Mouse (Mus musculus): ENCODE measurements around the gene Fbh1. TPM values are rescaled to one million over a fixed set of nuclear protein-coding genes. Genes with fewer than 3 reads are reported as not detected.

Gene Fbh1
- total and polyA plus RNA-seq, 3 experiments, result 30.2 to 46.4 (median 35.2) TPM

DNA sequence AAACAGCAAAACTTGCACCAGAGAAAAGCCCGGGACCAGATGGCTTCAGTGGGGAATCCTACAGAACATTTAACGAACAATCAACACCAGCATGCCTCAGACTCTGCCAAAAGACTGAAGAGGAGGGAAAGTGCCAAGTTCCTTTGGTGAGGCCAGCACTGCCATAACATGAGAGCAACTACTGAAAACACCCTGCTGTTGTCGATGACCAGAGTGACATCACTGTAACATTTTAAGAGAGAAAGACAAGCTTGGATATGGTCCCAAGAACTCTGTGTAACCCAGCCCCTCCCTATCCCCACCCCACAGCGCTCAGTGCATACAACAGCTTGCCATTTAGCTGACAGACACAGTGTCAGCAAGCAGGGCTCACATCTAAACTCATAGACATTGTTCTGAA lies 11.7 kb downstream of the Fbh1 start:
- H3K4me1 ChIP-seq (ENCODE audit: control insufficient read depth in 1 of 2, insufficient read depth in 2 of 2), result peaks cover 9 to 39% of the 10 kb centered on the region in 2 experiments
- H3K9ac ChIP-seq (ENCODE audit: insufficient read depth, low read depth), result no peak overlapping the region
- no peaks in the 10 kb centered on the region for H3K27me3 ChIP-seq (replicated peaks)
- in situ Hi-C loops (cut with MboI; ENCODE audit: low pct_ligation_motif_present, low pct_unique_long_range_greater_than_20kb, low sequenced_read_pairs), result no loop called here
- no peaks in the 10 kb centered on the region for H3K9me3 ChIP-seq (replicated peaks; ENCODE audit: low read length)
- H3K4me3 ChIP-seq (replicated peaks in 1 of 3; ENCODE audit: low read depth in 2 of 3, low read length in 2 of 3, poor library complexity in 1 of 3), result no peak overlapping the region
- no peak overlapping the region for H3K27ac ChIP-seq (ENCODE audit: insufficient read depth, low read depth)
- TF ChIP-seq SMC3 (IDR thresholded peaks at IDR 0.05; ENCODE audit: low read depth, low read length) (no peak), MEF2A (IDR thresholded peaks at IDR 0.05; ENCODE audit: borderline replicate concordance, low read depth, low read length) (no peak), CTCF (conservative IDR thresholded peaks at IDR 0.05 in 1 of 2, IDR thresholded peaks at IDR 0.05 in 1 of 2; ENCODE audit: low read depth in 2 of 2, low read length in 2 of 2) (no peak), PAX5 (IDR thresholded peaks at IDR 0.05; ENCODE audit: low read length) (no peak), KAT2A (IDR thresholded peaks at IDR 0.05; ENCODE audit: insufficient replicate concordance, low read length) (no peak), MAFK (IDR thresholded peaks at IDR 0.05; ENCODE audit: insufficient replicate concordance, low read length) (no peak), NRF1 (IDR thresholded peaks at IDR 0.05; ENCODE audit: low read depth, low read length) (no peak), TCF12 (IDR thresholded peaks at IDR 0.05; ENCODE audit: low read depth, low read length) (no peak), USF2 (conservative IDR thresholded peaks at IDR 0.05; ENCODE audit: low read depth, low read length) (no peak), EP300 (IDR thresholded peaks at IDR 0.05; ENCODE audit: low read length) (no peak), JUN (IDR thresholded peaks at IDR 0.05; ENCODE audit: insufficient read depth, low read depth, low read length) (no peak), GABPA (IDR thresholded peaks at IDR 0.05; ENCODE audit: insufficient replicate concordance, low read depth, low read length) (no peak)
- DNase-seq (ENCODE audit: extremely low read depth), result no peak
- no peaks in the 10 kb centered on the region for H3K79me2 ChIP-seq (replicated peaks; ENCODE audit: control insufficient read depth, extremely low read depth, insufficient read depth, poor library complexity, severe bottlenecking)
- dilution Hi-C loops (cut with MboI; ENCODE audit: extremely low pct_ligation_motif_present, extremely low pct_unique_long_range_greater_than_20kb, low sequenced_read_pairs), result no loop called here
- H3K36me3 ChIP-seq (replicated peaks in 1 of 2; ENCODE audit: control insufficient read depth in 1 of 2, insufficient read depth in 1 of 2, low read length in 1 of 2), result peaks cover 57 to 75% of the 10 kb centered on the region in 2 experiments
- H3K4me2 ChIP-seq (ENCODE audit: insufficient read depth, low read depth, poor library complexity, severe bottlenecking), result no peak overlapping the region

DNA sequence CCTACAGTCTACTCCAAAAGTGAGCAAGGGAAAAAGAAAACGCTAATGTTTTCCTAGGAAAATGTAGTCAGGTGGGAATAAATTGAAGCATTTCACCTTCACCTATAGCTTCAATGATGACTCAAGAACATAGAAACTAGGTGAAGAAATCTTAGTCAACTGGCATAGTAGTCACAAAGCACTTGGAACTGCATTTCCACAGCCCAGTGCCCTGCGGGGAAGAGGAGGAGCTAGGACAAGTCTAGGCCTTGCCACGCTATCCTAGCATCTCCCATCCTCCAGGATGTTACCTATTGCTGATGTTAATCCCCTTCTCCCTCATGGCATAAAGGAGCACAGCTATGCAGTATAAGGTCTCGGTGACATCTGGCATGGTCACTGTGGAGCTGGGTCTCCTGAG lies 14.8 kb downstream of the Fbh1 start:
- Histone ChIP-seq H3K79me2 (replicated peaks; ENCODE audit: control insufficient read depth, extremely low read depth, insufficient read depth, poor library complexity, severe bottlenecking) (no peaks in the 10 kb centered on the region), H3K9me3 (replicated peaks; ENCODE audit: low read length) (no peaks in the 10 kb centered on the region), H3K36me3 (replicated peaks in 1 of 2; ENCODE audit: control insufficient read depth in 1 of 2, insufficient read depth in 1 of 2, low read length in 1 of 2) (peaks cover 76 to 89% of the 10 kb centered on the region in 2 experiments), H3K27ac (ENCODE audit: insufficient read depth, low read depth) (no peak overlapping the region), H3K4me2 (ENCODE audit: insufficient read depth, low read depth, poor library complexity, severe bottlenecking) (no peak overlapping the region), H3K4me3 (replicated peaks in 1 of 3; ENCODE audit: low read depth in 2 of 3, low read length in 2 of 3, poor library complexity in 1 of 3) (no peak overlapping the region), H3K4me1 (ENCODE audit: control insufficient read depth in 1 of 2, insufficient read depth in 2 of 2) (peaks cover 9 to 33% of the 10 kb centered on the region in 2 experiments), H3K9ac (ENCODE audit: insufficient read depth, low read depth) (no peak overlapping the region), H3K27me3 (replicated peaks) (no peaks in the 10 kb centered on the region)
- in situ Hi-C loops (cut with MboI; ENCODE audit: low pct_ligation_motif_present, low pct_unique_long_range_greater_than_20kb, low sequenced_read_pairs), result no loop called here
- DNase-seq (ENCODE audit: extremely low read depth), result no peak
- TF ChIP-seq NRF1 (IDR thresholded peaks at IDR 0.05; ENCODE audit: low read depth, low read length), result no peak
- TF ChIP-seq ZKSCAN1 (IDR thresholded peaks at IDR 0.05; ENCODE audit: borderline replicate concordance, low read depth, low read length), result no peak
- no peak for TF ChIP-seq IRF4 (IDR thresholded peaks at IDR 0.05; ENCODE audit: low read depth, low read length)
- no peak for TF ChIP-seq TCF12 (IDR thresholded peaks at IDR 0.05; ENCODE audit: low read depth, low read length)
- no peak for TF ChIP-seq JUND (conservative IDR thresholded peaks at IDR 0.05; ENCODE audit: low read depth, low read length)
- no peak for TF ChIP-seq MEF2A (IDR thresholded peaks at IDR 0.05; ENCODE audit: borderline replicate concordance, low read depth, low read length)
- dilution Hi-C loops (cut with MboI; ENCODE audit: extremely low pct_ligation_motif_present, extremely low pct_unique_long_range_greater_than_20kb, low sequenced_read_pairs), result no loop called here

All from CH12.LX (cell line).